Mouse (Mus musculus): ENCODE measurements at regions not wholly inside any gene's neighbourhood (a gene's known extent, or its start where the extent isn't known, plus 50 kb on each side); places are given as distances from the start of the nearest gene placed in this dataset.

GRCm38 (mm10) chr4:55806799-55807198, 274.5 kb upstream of the Klf4 start:
- 95% methylated on average over 3 of the region's 3 CpGs for WGBS
- no peaks in the 10 kb centered on the region for H3K9me3 ChIP-seq (replicated peaks; ENCODE audit: control insufficient read depth, low read length, poor library complexity, severe bottlenecking)
- ATAC-seq: no peak

GRCm38 (mm10) chr4:55805255-55806051, 273.2 kb upstream of the Klf4 start:
- H3K9ac ChIP-seq (ENCODE audit: low read depth, low read length): no peak overlapping the region
- no peaks in the 10 kb centered on the region for H3K36me3 ChIP-seq (ENCODE audit: control insufficient read depth, insufficient read depth, low read length)
- no peaks in the 10 kb centered on the region for H3K27me3 ChIP-seq (ENCODE audit: control insufficient read depth, insufficient read depth, low read depth, low read length)
- ATAC-seq: no peak
- H3K4me2 ChIP-seq (ENCODE audit: low read length): no peak overlapping the region
- H3K4me3 ChIP-seq (ENCODE audit: low read depth, low read length): no peak overlapping the region
- H3K27ac ChIP-seq (ENCODE audit: low read length): no peak overlapping the region
- WGBS: 77% methylated on average over 6 of the region's 6 CpGs
- H3K9me3 ChIP-seq (replicated peaks; ENCODE audit: control insufficient read depth, low read length, poor library complexity, severe bottlenecking): no peaks in the 10 kb centered on the region
- H3K4me1 ChIP-seq (ENCODE audit: control insufficient read depth, insufficient read depth, low read length): no peaks in the 10 kb centered on the region

More at GRCm38 (mm10) chr4:55806799-55807198, 274.5 kb upstream of the Klf4 start:
- no peak overlapping the region for H3K27ac ChIP-seq (ENCODE audit: low read length)
- no peaks in the 10 kb centered on the region for H3K36me3 ChIP-seq (ENCODE audit: control insufficient read depth, insufficient read depth, low read length)
- no peaks in the 10 kb centered on the region for H3K27me3 ChIP-seq (ENCODE audit: control insufficient read depth, insufficient read depth, low read depth, low read length)
- no peak overlapping the region for H3K4me2 ChIP-seq (ENCODE audit: low read length)
- H3K4me1 ChIP-seq (ENCODE audit: control insufficient read depth, insufficient read depth, low read length): no peaks in the 10 kb centered on the region
- H3K9ac ChIP-seq (ENCODE audit: low read depth, low read length): no peak overlapping the region
- H3K4me3 ChIP-seq (ENCODE audit: low read depth, low read length): no peak overlapping the region

DNA sequence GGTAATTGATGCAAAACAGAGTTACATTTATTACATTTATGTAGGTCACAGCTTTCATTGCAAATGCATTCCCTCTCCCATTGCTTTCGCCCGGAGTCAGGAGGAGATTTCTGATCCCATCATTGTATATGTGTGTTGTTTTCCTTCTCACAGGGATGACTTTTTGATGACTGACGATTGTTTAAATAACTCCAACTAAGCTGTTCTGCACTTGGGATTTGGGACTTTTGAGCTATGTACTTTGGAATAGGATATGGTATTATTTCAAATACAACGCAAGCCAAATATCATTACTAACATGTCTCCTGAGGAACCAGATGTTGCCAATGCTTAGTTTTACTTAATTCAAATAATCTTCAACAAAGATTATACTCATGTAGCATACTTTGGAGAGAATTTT, 269.8 kb upstream of the Klf4 start:
- Histone ChIP-seq H3K4me3 (ENCODE audit: low read depth, low read length) (no peak overlapping the region), H3K36me3 (ENCODE audit: control insufficient read depth, insufficient read depth, low read length) (no peaks in the 10 kb centered on the region), H3K4me1 (ENCODE audit: control insufficient read depth, insufficient read depth, low read length) (no peaks in the 10 kb centered on the region), H3K27me3 (ENCODE audit: control insufficient read depth, insufficient read depth, low read depth, low read length) (no peaks in the 10 kb centered on the region), H3K9ac (ENCODE audit: low read depth, low read length) (no peak overlapping the region), H3K4me2 (ENCODE audit: low read length) (no peak overlapping the region), H3K27ac (ENCODE audit: low read length) (no peak overlapping the region), H3K9me3 (replicated peaks; ENCODE audit: control insufficient read depth, low read length, poor library complexity, severe bottlenecking) (no peaks in the 10 kb centered on the region)
- 74% methylated on average over 4 of the region's 4 CpGs for WGBS
- ATAC-seq: no peak

- Histone ChIP-seq H3K4me2 (ENCODE audit: low read length) (no peak overlapping the region), H3K9ac (ENCODE audit: low read depth, low read length) (no peak overlapping the region), H3K9me3 (replicated peaks; ENCODE audit: control insufficient read depth, low read length, poor library complexity, severe bottlenecking) (no peaks in the 10 kb centered on the region), H3K36me3 (ENCODE audit: control insufficient read depth, insufficient read depth, low read length) (no peaks in the 10 kb centered on the region), H3K27ac (ENCODE audit: low read length) (no peak overlapping the region), H3K4me1 (ENCODE audit: control insufficient read depth, insufficient read depth, low read length) (no peaks in the 10 kb centered on the region), H3K27me3 (ENCODE audit: control insufficient read depth, insufficient read depth, low read depth, low read length) (no peaks in the 10 kb centered on the region), H3K4me3 (ENCODE audit: low read depth, low read length) (no peak overlapping the region)
- WGBS: 84% methylated on average over 6 of the region's 6 CpGs
- no peak for ATAC-seq
These were observed 265.8 kb upstream of the Klf4 start for GRCm38 (mm10) chr4:55798099-55798498.

DNA sequence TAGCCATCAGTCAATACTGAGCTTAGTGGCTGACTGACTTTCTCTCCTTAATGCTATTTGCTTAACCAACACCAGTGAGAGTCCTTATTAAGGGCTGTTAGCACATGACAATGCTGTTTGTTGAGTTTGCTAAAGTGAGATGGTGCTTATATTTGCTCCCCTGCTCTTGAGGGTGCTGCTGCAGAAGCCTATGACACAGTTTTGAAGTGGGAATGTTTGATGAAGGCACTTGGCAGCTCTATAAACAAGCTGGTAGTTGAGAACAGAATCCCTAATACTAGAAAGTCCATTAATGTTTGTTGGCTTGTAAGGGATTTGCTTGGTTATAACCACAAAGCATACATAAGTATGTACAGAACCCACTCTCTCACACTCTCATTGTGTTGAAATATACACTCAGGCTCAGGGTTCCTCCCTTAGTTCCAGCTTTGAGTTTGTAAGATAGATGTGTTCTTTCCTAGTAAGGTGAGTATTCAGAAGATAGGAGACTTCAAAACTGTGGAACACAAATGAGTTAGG, 249.1 kb upstream of the Klf4 start:
- H3K27ac ChIP-seq (ENCODE audit: low read length): no peak overlapping the region
- H3K4me2 ChIP-seq (ENCODE audit: low read length): no peak overlapping the region
- H3K4me1 ChIP-seq (ENCODE audit: control insufficient read depth, insufficient read depth, low read length): no peaks in the 10 kb centered on the region
- H3K9ac ChIP-seq (ENCODE audit: low read depth, low read length): no peak overlapping the region
- H3K9me3 ChIP-seq (replicated peaks; ENCODE audit: control insufficient read depth, low read length, poor library complexity, severe bottlenecking): no peaks in the 10 kb centered on the region
- H3K4me3 ChIP-seq (ENCODE audit: low read depth, low read length): no peak overlapping the region
- no peaks in the 10 kb centered on the region for H3K36me3 ChIP-seq (ENCODE audit: control insufficient read depth, insufficient read depth, low read length)
- ATAC-seq: no peak
- no peaks in the 10 kb centered on the region for H3K27me3 ChIP-seq (ENCODE audit: control insufficient read depth, insufficient read depth, low read depth, low read length)

DNA sequence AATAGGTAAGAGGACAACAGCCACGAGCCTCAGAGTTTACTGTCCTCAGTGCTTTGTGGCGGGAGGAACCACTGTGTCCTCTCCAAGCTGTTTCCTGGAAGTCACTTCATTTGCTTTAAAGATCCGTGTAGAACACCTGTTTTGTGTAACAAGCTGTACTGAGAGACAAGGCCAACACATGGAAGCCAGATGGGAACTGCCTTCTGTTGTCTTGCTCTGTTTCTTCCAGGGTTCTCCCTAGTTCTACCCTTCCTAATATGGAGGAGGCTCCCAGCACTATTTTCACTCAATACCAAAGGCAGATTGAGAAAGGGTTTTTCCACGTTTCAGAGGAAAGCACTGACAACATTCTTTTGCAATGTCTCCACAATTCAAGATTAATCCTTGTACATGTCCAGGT, 247.3 kb upstream of the Klf4 start:
- Histone ChIP-seq H3K9ac (ENCODE audit: low read depth, low read length) (no peak overlapping the region), H3K4me2 (ENCODE audit: low read length) (no peak overlapping the region), H3K36me3 (ENCODE audit: control insufficient read depth, insufficient read depth, low read length) (no peaks in the 10 kb centered on the region), H3K27me3 (ENCODE audit: control insufficient read depth, insufficient read depth, low read depth, low read length) (no peaks in the 10 kb centered on the region), H3K4me3 (ENCODE audit: low read depth, low read length) (no peak overlapping the region), H3K27ac (ENCODE audit: low read length) (no peak overlapping the region), H3K4me1 (ENCODE audit: control insufficient read depth, insufficient read depth, low read length) (no peaks in the 10 kb centered on the region), H3K9me3 (replicated peaks; ENCODE audit: control insufficient read depth, low read length, poor library complexity, severe bottlenecking) (no peaks in the 10 kb centered on the region)
- 72% methylated on average over 4 of the region's 4 CpGs for WGBS
- ATAC-seq: no peak

GRCm38 (mm10) chr4:55775858-55776257, 243.6 kb upstream of the Klf4 start:
- Histone ChIP-seq H3K9ac (ENCODE audit: low read depth, low read length) (no peak overlapping the region), H3K27ac (ENCODE audit: low read length) (no peak overlapping the region), H3K9me3 (replicated peaks; ENCODE audit: control insufficient read depth, low read length, poor library complexity, severe bottlenecking) (no peaks in the 10 kb centered on the region), H3K4me2 (ENCODE audit: low read length) (no peak overlapping the region), H3K27me3 (ENCODE audit: control insufficient read depth, insufficient read depth, low read depth, low read length) (no peaks in the 10 kb centered on the region), H3K4me1 (ENCODE audit: control insufficient read depth, insufficient read depth, low read length) (no peaks in the 10 kb centered on the region), H3K36me3 (ENCODE audit: control insufficient read depth, insufficient read depth, low read length) (no peaks in the 10 kb centered on the region), H3K4me3 (ENCODE audit: low read depth, low read length) (no peak overlapping the region)
- WGBS: 91% methylated on average over 7 of the region's 7 CpGs
- ATAC-seq: no peak

GRCm38 (mm10) chr4:55774571-55774970, 242.3 kb upstream of the Klf4 start:
- no peak overlapping the region for H3K27ac ChIP-seq (ENCODE audit: low read length)
- H3K9ac ChIP-seq (ENCODE audit: low read depth, low read length): no peak overlapping the region
- ATAC-seq: no peak
- WGBS: 93% methylated on average over 4 of the region's 4 CpGs
- no peaks in the 10 kb centered on the region for H3K4me1 ChIP-seq (ENCODE audit: control insufficient read depth, insufficient read depth, low read length)
- no peak overlapping the region for H3K4me3 ChIP-seq (ENCODE audit: low read depth, low read length)
- no peaks in the 10 kb centered on the region for H3K36me3 ChIP-seq (ENCODE audit: control insufficient read depth, insufficient read depth, low read length)
- H3K9me3 ChIP-seq (replicated peaks; ENCODE audit: control insufficient read depth, low read length, poor library complexity, severe bottlenecking): no peaks in the 10 kb centered on the region
- no peaks in the 10 kb centered on the region for H3K27me3 ChIP-seq (ENCODE audit: control insufficient read depth, insufficient read depth, low read depth, low read length)
- no peak overlapping the region for H3K4me2 ChIP-seq (ENCODE audit: low read length)

DNA sequence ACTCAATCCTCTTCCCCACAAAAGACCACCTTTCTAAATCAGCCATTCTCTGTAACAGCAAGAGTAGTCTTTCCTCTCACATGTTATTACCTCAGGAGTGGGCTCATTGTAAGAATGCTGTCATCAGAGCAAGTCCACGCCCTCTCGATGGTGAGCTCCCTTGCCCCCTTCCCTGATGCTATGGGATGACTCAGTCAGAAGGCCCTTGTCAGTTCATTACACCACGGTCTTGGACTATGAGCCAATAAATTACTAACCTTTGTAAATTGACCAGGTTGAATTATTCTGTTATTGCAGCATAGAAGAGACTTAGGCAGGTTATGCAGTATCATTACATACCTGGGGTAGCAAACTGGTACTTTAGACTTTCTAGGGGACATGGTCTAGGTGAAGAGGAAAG, 237.4 kb upstream of the Klf4 start:
- H3K9me3 ChIP-seq (replicated peaks; ENCODE audit: control insufficient read depth, low read length, poor library complexity, severe bottlenecking): no peaks in the 10 kb centered on the region
- H3K36me3 ChIP-seq (ENCODE audit: control insufficient read depth, insufficient read depth, low read length): no peaks in the 10 kb centered on the region
- 94% methylated on average over 3 of the region's 3 CpGs for WGBS
- no peaks in the 10 kb centered on the region for H3K27me3 ChIP-seq (ENCODE audit: control insufficient read depth, insufficient read depth, low read depth, low read length)
- H3K27ac ChIP-seq (ENCODE audit: low read length): no peak overlapping the region
- no peak overlapping the region for H3K9ac ChIP-seq (ENCODE audit: low read depth, low read length)
- H3K4me1 ChIP-seq (ENCODE audit: control insufficient read depth, insufficient read depth, low read length): no peaks in the 10 kb centered on the region
- H3K4me2 ChIP-seq (ENCODE audit: low read length): no peak overlapping the region
- ATAC-seq: no peak
- H3K4me3 ChIP-seq (ENCODE audit: low read depth, low read length): no peak overlapping the region

Measured in midbrain, embryonic 16.5 days (tissue).